Mouse (Mus musculus): ENCODE results near the gene Arhgap31. TPM values are rescaled to one million over a fixed set of nuclear protein-coding genes. Genes with fewer than 3 reads are reported as not detected.

The Arhgap31 gene
- total and polyA plus RNA-seq, 3 experiments, result 0.01 to 0.04 TPM; not detected in 1

DNA sequence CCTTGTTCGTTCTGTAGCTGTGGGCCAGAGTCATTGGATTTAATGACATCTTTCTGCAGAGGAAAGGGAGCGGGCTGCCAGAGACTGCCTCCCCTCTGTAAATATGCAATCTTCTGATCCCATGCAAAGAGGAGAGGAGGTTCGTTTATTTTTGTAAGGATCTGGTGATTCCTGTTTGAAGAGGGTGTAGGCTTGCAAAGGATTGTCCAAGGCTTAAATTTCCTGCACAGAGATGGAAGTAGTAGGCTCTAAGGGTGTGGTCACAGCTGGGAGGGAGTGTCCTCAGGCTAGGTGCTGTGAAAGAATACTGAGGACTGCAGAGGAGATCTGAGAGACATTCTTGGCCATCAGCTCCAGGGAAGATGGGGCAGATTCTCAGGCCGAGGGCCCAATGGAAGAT lies 58.8 kb downstream of the Arhgap31 start:
- Histone ChIP-seq H3K27ac (ENCODE audit: control insufficient read depth, low read depth, low read length) (no peak overlapping the region), H3K9ac (ENCODE audit: control insufficient read depth, low read depth, low read length, poor library complexity, severe bottlenecking) (no peak overlapping the region), H3K36me3 (ENCODE audit: control insufficient read depth in 1 of 2, insufficient read depth in 2 of 2, low read length in 2 of 2) (no peaks in the 10 kb centered on the region), H3K4me1 (ENCODE audit: control insufficient read depth in 1 of 2, insufficient read depth in 2 of 2, low read length in 2 of 2) (peaks cover 0 to 4% of the 10 kb centered on the region in 2 experiments; a peak in 1 of 4 replicates), H3K4me3 (ENCODE audit: control insufficient read depth in 1 of 2, insufficient read depth in 1 of 2, low read depth in 2 of 2, low read length in 2 of 2) (no peak overlapping the region), H3K27me3 (ENCODE audit: control insufficient read depth in 1 of 2, insufficient read depth in 2 of 2, low read length in 2 of 2) (no peaks in the 10 kb centered on the region; a peak in 2 of 4 replicates), H3K9me3 (replicated peaks; ENCODE audit: insufficient read depth, low read length) (no peaks in the 10 kb centered on the region), H3K79me2 (ENCODE audit: control insufficient read depth, insufficient read depth, low read length, poor library complexity) (no peaks in the 10 kb centered on the region)
- no peak for TF ChIP-seq SMC3 (IDR thresholded peaks at IDR 0.05; ENCODE audit: low read depth, low read length)
- TF ChIP-seq JUND (IDR thresholded peaks at IDR 0.05; ENCODE audit: low read depth, low read length), result no peak
- no peak for TF ChIP-seq UBTF (IDR thresholded peaks at IDR 0.05; ENCODE audit: borderline replicate concordance, insufficient read depth, low read depth, low read length)
- TF ChIP-seq RCOR1 (IDR thresholded peaks at IDR 0.05; ENCODE audit: low read depth, low read length), result no peak
- no peak for TF ChIP-seq CTCF (IDR thresholded peaks at IDR 0.05 in 2 of 3, conservative IDR thresholded peaks at IDR 0.05 in 1 of 3; ENCODE audit: control insufficient read depth in 1 of 3, insufficient read depth in 1 of 3, low read depth in 2 of 3, low read length in 3 of 3, poor library complexity in 1 of 3, severe bottlenecking in 1 of 3)
- TF ChIP-seq HCFC1 (IDR thresholded peaks at IDR 0.05; ENCODE audit: low read depth, low read length), result no peak
- no peak for TF ChIP-seq BHLHE40 (IDR thresholded peaks at IDR 0.05; ENCODE audit: borderline replicate concordance, low read depth, low read length)
- TF ChIP-seq GATA1 (IDR thresholded peaks at IDR 0.05; ENCODE audit: low read depth, low read length), result no peak
- TF ChIP-seq MAX (IDR thresholded peaks at IDR 0.05; ENCODE audit: low read length), result no peak
- TF ChIP-seq TCF12 (IDR thresholded peaks at IDR 0.05; ENCODE audit: low read depth, low read length), result no peak
- TF ChIP-seq MYB (IDR thresholded peaks at IDR 0.05; ENCODE audit: low read depth, low read length), result no peak
- DNase-seq (ENCODE audit: low read depth, low spot score), result no peak

DNA sequence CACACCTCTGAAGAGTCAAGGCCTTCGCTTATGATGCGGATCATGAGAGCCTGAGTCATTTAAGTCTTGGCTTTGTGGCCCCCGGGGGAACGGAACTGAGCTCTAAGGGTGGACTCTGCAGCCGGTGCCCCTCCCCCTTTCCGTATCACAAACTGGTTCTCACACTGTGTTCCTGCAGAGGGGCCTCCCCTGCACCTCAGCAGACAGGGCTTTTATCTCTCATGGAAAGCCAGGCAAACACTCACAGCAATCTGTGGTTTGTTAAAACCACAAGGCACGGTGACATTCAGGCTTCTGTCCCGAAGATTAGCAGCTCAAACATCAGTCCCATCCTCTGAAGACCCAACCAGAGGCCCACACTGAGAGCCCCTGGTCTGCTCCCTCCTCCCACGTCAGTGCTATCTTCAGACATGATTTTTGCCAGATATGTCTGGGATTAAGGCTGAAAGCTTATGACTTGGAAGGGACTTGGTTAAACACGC lies 59.6 kb downstream of the Arhgap31 start:
- DNase-seq (ENCODE audit: low read depth, low spot score), result peak; percentile 59
- H3K27me3 ChIP-seq (ENCODE audit: control insufficient read depth in 1 of 2, insufficient read depth in 2 of 2, low read length in 2 of 2), result no peaks in the 10 kb centered on the region; a peak in 2 of 4 replicates
- H3K4me1 ChIP-seq (ENCODE audit: control insufficient read depth in 1 of 2, insufficient read depth in 2 of 2, low read length in 2 of 2), result peaks cover 0 to 4% of the 10 kb centered on the region in 2 experiments; a peak in 1 of 4 replicates
- H3K36me3 ChIP-seq (ENCODE audit: control insufficient read depth in 1 of 2, insufficient read depth in 2 of 2, low read length in 2 of 2), result no peaks in the 10 kb centered on the region
- H3K9ac ChIP-seq (ENCODE audit: control insufficient read depth, low read depth, low read length, poor library complexity, severe bottlenecking), result no peak overlapping the region
- no peaks in the 10 kb centered on the region for H3K9me3 ChIP-seq (replicated peaks; ENCODE audit: insufficient read depth, low read length)
- no peak overlapping the region for H3K27ac ChIP-seq (ENCODE audit: control insufficient read depth, low read depth, low read length)
- no peaks in the 10 kb centered on the region for H3K79me2 ChIP-seq (ENCODE audit: control insufficient read depth, insufficient read depth, low read length, poor library complexity)
- H3K4me3 ChIP-seq (ENCODE audit: control insufficient read depth in 1 of 2, insufficient read depth in 1 of 2, low read depth in 2 of 2, low read length in 2 of 2), result no peak overlapping the region
- TF ChIP-seq EP300 (IDR thresholded peaks at IDR 0.05; ENCODE audit: low read depth in 1 of 2, low read length in 2 of 2) (peak; percentile 29 to 64; a peak in 3 of 4 replicates), TAL1 (IDR thresholded peaks at IDR 0.05; ENCODE audit: low read length) (0 out of 2 replicates have a peak, but pooled peaks have one; percentile 2), BHLHE40 (IDR thresholded peaks at IDR 0.05; ENCODE audit: borderline replicate concordance, low read depth, low read length) (peak; percentile 36; the same call in 1 of the 2 replicates), RCOR1 (IDR thresholded peaks at IDR 0.05; ENCODE audit: low read depth, low read length) (peak; percentile 86; the same call in 1 of the 2 replicates), TBP (IDR thresholded peaks at IDR 0.05; ENCODE audit: low read depth, low read length) (no peak), TCF12 (IDR thresholded peaks at IDR 0.05; ENCODE audit: low read depth, low read length) (peak; percentile 34; the same call in 1 of the 2 replicates), ETS1 (IDR thresholded peaks at IDR 0.05; ENCODE audit: low read depth, low read length) (no peak), GATA1 (IDR thresholded peaks at IDR 0.05; ENCODE audit: low read depth, low read length) (0 out of 2 replicates have a peak, but pooled peaks have one; percentile 30)
